Mouse (Mus musculus) myocyte (in vitro differentiated cells): ENCODE results near the gene Smap1. TPM values are rescaled to one million over a fixed set of nuclear protein-coding genes. Genes with fewer than 3 reads are reported as not detected.
A peak's percentile ranks its signal among the peaks of the same experiment; 100 is the strongest.
"Not testable (repeated sequence)": the region's sequence is repeated elsewhere in the genome, so short reads cannot be mapped to it uniquely, and the experiment has no call there.

ENCODE experiments used
- H3K27me3 ChIP-seq: one replicate; pipeline ENCODE4 v1.6.1; 2011; ENCODE audit not compliant: control insufficient read depth, insufficient read depth, insufficient read length
- H3K36me3 ChIP-seq: one replicate; pipeline ENCODE4 v1.6.1; 2011; ENCODE audit not compliant: control insufficient read depth, insufficient read depth
- H3K4me2 ChIP-seq: one replicate; pipeline ENCODE4 v1.6.1; 2011; ENCODE audit warnings: low read depth, control low read depth
- H3K4me3 ChIP-seq: one replicate; pipeline ENCODE4 v1.5.1; 2011; ENCODE audit warnings: mild to moderate bottlenecking, control low read depth, moderate library complexity
- H3K79me2 ChIP-seq: one replicate; pipeline ENCODE4 v1.6.1; 2011; ENCODE audit not compliant: control insufficient read depth, insufficient read depth
- H3ac ChIP-seq: one replicate; pipeline ENCODE4 v1.6.1; 2011; ENCODE audit not compliant: control insufficient read depth, insufficient read length
- CEBPB ChIP-seq: IDR thresholded peaks from 2 replicates; pipeline ENCODE4 v1.6.1; 2011; ENCODE audit warnings: mild to moderate bottlenecking, moderate library complexity; ENCODE audit not compliant: poor library complexity, insufficient read depth, severe bottlenecking
- E2F4 ChIP-seq: IDR thresholded peaks from one replicate; pipeline ENCODE4 v1.6.1; 2011; ENCODE audit warnings: mild to moderate bottlenecking, control low read depth, moderate library complexity; ENCODE audit not compliant: insufficient read depth
- MAX ChIP-seq: IDR thresholded peaks from one replicate; pipeline ENCODE4 v1.6.1; 2011; ENCODE audit warnings: low read depth, mild to moderate bottlenecking, control low read depth
- MYOD1 ChIP-seq, 3 experiments: IDR thresholded peaks; one replicate each; pipeline ENCODE4 v1.6.1; 2011; ENCODE audit warnings: control low read depth in 2 of 3, low read depth in 2 of 3, mild to moderate bottlenecking in 2 of 3, moderate library complexity in 1 of 3; ENCODE audit not compliant: insufficient read length in 2 of 3, control insufficient read depth in 1 of 3
- MYOG ChIP-seq, 3 experiments: IDR thresholded peaks; one replicate each; pipeline ENCODE4 v1.6.1; 2011; ENCODE audit warnings: control low read depth in 2 of 3, low read depth in 2 of 3, mild to moderate bottlenecking in 2 of 3; ENCODE audit not compliant: insufficient read length in 2 of 3, control insufficient read depth in 1 of 3, insufficient read depth in 1 of 3
- POLR2A ChIP-seq: IDR thresholded peaks from one replicate; pipeline ENCODE4 v1.6.1; 2011; ENCODE audit warnings: low read depth, mild to moderate bottlenecking, control low read depth, moderate library complexity; ENCODE audit not compliant: insufficient read length
- POLR2AphosphoS2 ChIP-seq: IDR thresholded peaks from one replicate; pipeline ENCODE4 v1.6.1; 2011; ENCODE audit warnings: low read depth, control low read depth; ENCODE audit not compliant: insufficient read length
- REST ChIP-seq: IDR thresholded peaks from one replicate; pipeline ENCODE4 v1.6.1; 2011; ENCODE audit warnings: mild to moderate bottlenecking, control low read depth, moderate library complexity; ENCODE audit not compliant: insufficient read depth, insufficient read length
- SRF ChIP-seq: IDR thresholded peaks from one replicate; pipeline ENCODE4 v1.6.1; 2011; ENCODE audit warnings: low read depth; ENCODE audit not compliant: control insufficient read depth, insufficient read length
- TCF12 ChIP-seq: IDR thresholded peaks from one replicate; pipeline ENCODE4 v1.6.1; 2011; ENCODE audit warnings: mild to moderate bottlenecking, control low read depth; ENCODE audit not compliant: poor library complexity, insufficient read depth, severe bottlenecking
- TCF3 ChIP-seq: IDR thresholded peaks from one replicate; pipeline ENCODE4 v1.6.1; 2011; ENCODE audit warnings: low read depth, control low read depth; ENCODE audit not compliant: insufficient read length
- USF1 ChIP-seq: IDR thresholded peaks from one replicate; pipeline ENCODE4 v1.6.1; 2011; ENCODE audit warnings: low read depth, mild to moderate bottlenecking, control low read depth, moderate library complexity
- polyA plus RNA-seq: library from polyadenylated mRNA; unstranded; fragments of >200 nt; fragmentation: generic; extraction: Trizol; gene quantifications from one replicate; pipeline ENCODE4 v1.2.1, GENCODE M21; 2012; ENCODE audit warnings: missing spikeins

Gene Smap1
- 29.2 TPM for polyA plus RNA-seq

GRCm38 (mm10) chr1:23921711-23922529, at the start of gene Smap1:
Gene Smap1, minus strand, starts transcription at chr1:23922317.
- H3K4me3 ChIP-seq, result peak within 1 kb of the TSS; percentile 54
- H3ac ChIP-seq, result peak within 1 kb of the TSS; percentile 96
- no peak for TF ChIP-seq MAX
- no peak for TF ChIP-seq MYOG (IDR thresholded peaks at IDR 0.05; ENCODE audit: control insufficient read depth in 1 of 3, insufficient read depth in 1 of 3, insufficient read length in 2 of 3, low read depth in 2 of 3)
- TF ChIP-seq USF1, result no peak
- no peak for TF ChIP-seq TCF3
- TF ChIP-seq CEBPB, result no peak
- no peak for TF ChIP-seq SRF
- TF ChIP-seq POLR2A, result peak; percentile 77
- no peak for TF ChIP-seq TCF12
- TF ChIP-seq E2F4, result no peak
- no peak for TF ChIP-seq REST
- peak in 1 of 3 experiments; percentile 20 for TF ChIP-seq MYOD1 (IDR thresholded peaks at IDR 0.05; ENCODE audit: control insufficient read depth in 1 of 3, insufficient read length in 2 of 3, low read depth in 2 of 3)
- TF ChIP-seq POLR2AphosphoS2, result peak; percentile 60
- H3K36me3 ChIP-seq, result no peaks in the 10 kb centered on the region
- H3K4me2 ChIP-seq, result peak within 1 kb of the TSS; percentile 75
- H3K79me2 ChIP-seq, result peaks cover 34% of the 10 kb centered on the region
- H3K27me3 ChIP-seq, result no peaks in the 10 kb centered on the region

- H3K36me3 ChIP-seq, H3ac ChIP-seq, H3K27me3 ChIP-seq, H3K79me2 ChIP-seq, H3K4me3 ChIP-seq, H3K4me2 ChIP-seq: not testable (repeated sequence)
These were observed 49.0 kb upstream of the Smap1 start for GRCm38 (mm10) chr1:23971159-23971558.

GRCm38 (mm10) chr1:23968027-23968725, 46.1 kb upstream of the Smap1 start:
- Histone ChIP-seq H3ac (no peak overlapping the region), H3K79me2 (no peaks in the 10 kb centered on the region), H3K36me3 (no peaks in the 10 kb centered on the region)

GRCm38 (mm10) chr1:23966226-23966625, 44.1 kb upstream of the Smap1 start:
- no peak for TF ChIP-seq MAX
- no peaks in the 10 kb centered on the region for H3K27me3 ChIP-seq
- H3K36me3 ChIP-seq, result no peaks in the 10 kb centered on the region
- no peaks in the 10 kb centered on the region for H3K79me2 ChIP-seq
- H3ac ChIP-seq, result no peak overlapping the region
- H3K4me2 ChIP-seq, result no peak overlapping the region
- H3K4me3 ChIP-seq, result no peak overlapping the region

More at GRCm38 (mm10) chr1:23968027-23968725, 46.1 kb upstream of the Smap1 start:
- Histone ChIP-seq H3K4me3 (no peak overlapping the region), H3K27me3 (no peaks in the 10 kb centered on the region), H3K4me2 (no peak overlapping the region)
- TF ChIP-seq MYOG (IDR thresholded peaks at IDR 0.05; ENCODE audit: control insufficient read depth in 1 of 3, insufficient read depth in 1 of 3, insufficient read length in 2 of 3, low read depth in 2 of 3) (no peak), MYOD1 (IDR thresholded peaks at IDR 0.05; ENCODE audit: control insufficient read depth in 1 of 3, insufficient read length in 2 of 3, low read depth in 2 of 3) (no peak), SRF (no peak), POLR2A (no peak), CEBPB (no peak), E2F4 (no peak), USF1 (no peak), MAX (no peak), REST (no peak), TCF3 (no peak), TCF12 (no peak)

- no peak for TF ChIP-seq USF1
- no peak for TF ChIP-seq E2F4
- no peak for TF ChIP-seq POLR2AphosphoS2
- no peak for TF ChIP-seq MYOD1 (IDR thresholded peaks at IDR 0.05; ENCODE audit: control insufficient read depth in 1 of 3, insufficient read length in 2 of 3, low read depth in 2 of 3)
- no peak for TF ChIP-seq MYOG (IDR thresholded peaks at IDR 0.05; ENCODE audit: control insufficient read depth in 1 of 3, insufficient read depth in 1 of 3, insufficient read length in 2 of 3, low read depth in 2 of 3)
- TF ChIP-seq SRF, result no peak
- no peak for TF ChIP-seq CEBPB
- no peak for TF ChIP-seq POLR2A
- TF ChIP-seq MAX, result no peak
- TF ChIP-seq REST, result no peak
- no peak for TF ChIP-seq TCF3
- no peak for TF ChIP-seq TCF12
- Histone ChIP-seq H3ac (no peak overlapping the region), H3K4me3 (no peak overlapping the region), H3K79me2 (no peaks in the 10 kb centered on the region), H3K36me3 (no peaks in the 10 kb centered on the region), H3K27me3 (peaks cover 5% of the 10 kb centered on the region), H3K4me2 (no peak overlapping the region)
These were observed 37.3 kb upstream of the Smap1 start for GRCm38 (mm10) chr1:23959415-23959732.
